Mouse (Mus musculus): ENCODE measurements around the gene Zfyve9.

GRCm38 (mm10) chr4:108731582-108731981 lies 49.0 kb downstream of the Zfyve9 start:
- TF ChIP-seq CTCF (IDR thresholded peaks at IDR 0.05) (no peak), POLR2A (IDR thresholded peaks at IDR 0.05; ENCODE audit: insufficient read depth, low read depth, low read length) (no peak), EP300 (IDR thresholded peaks at IDR 0.05; ENCODE audit: insufficient read depth, low read depth, low read length) (no peak)
